Mouse (Mus musculus) limb, embryonic 14.5 days (tissue): ENCODE results near the gene Bcl10. TPM values are rescaled to one million over a fixed set of nuclear protein-coding genes. Genes with fewer than 3 reads are reported as not detected.
A peak's percentile ranks its signal among the peaks of the same experiment; 100 is the strongest.
"Not testable (repeated sequence)": the region's sequence is repeated elsewhere in the genome, so short reads cannot be mapped to it uniquely, and the experiment has no call there.

Source experiments
- ATAC-seq: fragments of 200-750 bp; cut with Nextera tagmentation; 2 replicates; pipeline ENCODE4 v1.8.0; 2017; ENCODE audit warnings: low read depth, moderate number of reproducible peaks, moderate TSS enrichment; ENCODE audit not compliant: low FRiP score
- DNase-seq: peaks from one replicate; pipeline ENCODE4 v3.0.0-alpha.2; 2015; ENCODE audit warnings: low spot score
- H3K27ac ChIP-seq: fragments of 300-500 bp; sonication (generic); replicated peaks from 2 replicates; pipeline ENCODE4 v1.5.1; 2014; ENCODE audit warnings: low read depth, mild to moderate bottlenecking, low read length, moderate library complexity, mixed read lengths
- H3K27me3 ChIP-seq: fragments of 300-500 bp; sonication (generic); 2 replicates; pipeline ENCODE4 v1.6.1; 2014; ENCODE audit warnings: low read length, mixed read lengths; ENCODE audit not compliant: control insufficient read depth, insufficient read depth
- H3K36me3 ChIP-seq: fragments of 300-500 bp; sonication (generic); 2 replicates; pipeline ENCODE4 v1.6.1; 2014; ENCODE audit warnings: mild to moderate bottlenecking, low read length, moderate library complexity, mixed read lengths; ENCODE audit not compliant: control insufficient read depth, insufficient read depth
- H3K4me1 ChIP-seq: fragments of 300-500 bp; sonication (generic); 2 replicates; pipeline ENCODE4 v1.6.1; 2014; ENCODE audit warnings: antibody characterized with exemption, low read length, mixed read lengths; ENCODE audit not compliant: control insufficient read depth, insufficient read depth
- H3K4me2 ChIP-seq: fragments of 300-500 bp; sonication (generic); replicated peaks from 2 replicates; pipeline ENCODE4 v1.6.1; 2014; ENCODE audit warnings: low read depth, mild to moderate bottlenecking, low read length, moderate library complexity; ENCODE audit not compliant: severe bottlenecking
- H3K4me3 ChIP-seq: fragments of 300-500 bp; sonication (generic); replicated peaks from 2 replicates; pipeline ENCODE4 v1.5.1; 2014; ENCODE audit warnings: low read length
- H3K9ac ChIP-seq: fragments of 300-500 bp; sonication (generic); 2 replicates; pipeline ENCODE4 v1.6.1; 2014; ENCODE audit warnings: mild to moderate bottlenecking, low read depth, low read length, moderate library complexity; ENCODE audit not compliant: severe bottlenecking
- H3K9me3 ChIP-seq: fragments of 300-500 bp; sonication (generic); 2 replicates; pipeline ENCODE4 v1.6.1; 2016; ENCODE audit warnings: low read length; ENCODE audit not compliant: control insufficient read depth
- POLR2A ChIP-seq: fragments of 200-500 bp; IDR thresholded peaks from 2 replicates; pipeline ENCODE4 v1.8.0; 2012; ENCODE audit warnings: inconsistent platforms, mild to moderate bottlenecking, moderate library complexity, borderline replicate concordance; ENCODE audit not compliant: insufficient read depth, insufficient read length; ENCODE audit errors: extremely low read depth
- WGBS: fragments of 180-500 bp; shearing (Covaris S2); extraction: QIAGEN DNeasy Blood & Tissue Kit; methylation state at CpG from one replicate; pipeline ENCODE4 v1.1.7; 2014; 5-methylcytosine and 5-hydroxymethylcytosine counted together
- polyA plus RNA-seq, 2 experiments: library from polyadenylated mRNA; depleted of rRNA in 1 of 2; stranded (reverse) in 1 of 2; unstranded in 1 of 2; fragments of >200 nt; fragmentation: Nextera tagmentation in 1 of 2; extraction: Ambion mirVana in 1 of 2; gene quantifications; 2 replicates each; pipeline versions ENCODE4 v1.2.1 to v1.2.3; 2012 to 2014

Gene Bcl10
- polyA plus RNA-seq, 2 experiments, result 25.5 to 52.9 TPM

DNA sequence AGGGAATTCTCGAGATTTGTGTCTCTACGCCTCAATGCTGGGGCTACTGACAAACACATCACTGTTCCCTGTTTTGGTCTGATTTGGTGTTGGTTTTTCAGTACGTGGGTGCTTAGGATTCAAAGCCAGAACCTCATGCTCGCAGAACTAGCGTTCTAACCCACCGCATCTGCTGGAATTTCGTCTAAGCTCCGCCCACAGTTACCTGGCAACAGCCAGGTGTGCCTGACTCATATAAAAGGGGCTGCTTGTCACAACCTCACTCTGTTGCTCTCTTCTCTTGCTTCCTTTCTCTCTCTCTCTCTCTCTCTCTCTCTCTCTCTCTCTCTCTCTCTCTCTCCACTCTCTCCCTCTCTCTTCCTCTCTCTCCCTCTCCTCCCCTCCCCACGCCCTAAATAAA lies 39.8 kb downstream of the Bcl10 start:
- Histone ChIP-seq H3K9ac (no peak overlapping the region), H3K4me1 (peaks cover 24% of the 10 kb centered on the region), H3K27ac (no peak overlapping the region), H3K27me3 (no peaks in the 10 kb centered on the region), H3K4me3 (no peak overlapping the region), H3K4me2 (no peak overlapping the region), H3K9me3 (0 out of 2 replicates have a peak, but pooled peaks cover 1% of the 10 kb centered on the region), H3K36me3 (no peaks in the 10 kb centered on the region)
- TF ChIP-seq POLR2A, result no peak
- DNase-seq (no peak), ATAC-seq (no peak)
- 18% methylated on average over 9 of the region's 9 CpGs for WGBS

DNA sequence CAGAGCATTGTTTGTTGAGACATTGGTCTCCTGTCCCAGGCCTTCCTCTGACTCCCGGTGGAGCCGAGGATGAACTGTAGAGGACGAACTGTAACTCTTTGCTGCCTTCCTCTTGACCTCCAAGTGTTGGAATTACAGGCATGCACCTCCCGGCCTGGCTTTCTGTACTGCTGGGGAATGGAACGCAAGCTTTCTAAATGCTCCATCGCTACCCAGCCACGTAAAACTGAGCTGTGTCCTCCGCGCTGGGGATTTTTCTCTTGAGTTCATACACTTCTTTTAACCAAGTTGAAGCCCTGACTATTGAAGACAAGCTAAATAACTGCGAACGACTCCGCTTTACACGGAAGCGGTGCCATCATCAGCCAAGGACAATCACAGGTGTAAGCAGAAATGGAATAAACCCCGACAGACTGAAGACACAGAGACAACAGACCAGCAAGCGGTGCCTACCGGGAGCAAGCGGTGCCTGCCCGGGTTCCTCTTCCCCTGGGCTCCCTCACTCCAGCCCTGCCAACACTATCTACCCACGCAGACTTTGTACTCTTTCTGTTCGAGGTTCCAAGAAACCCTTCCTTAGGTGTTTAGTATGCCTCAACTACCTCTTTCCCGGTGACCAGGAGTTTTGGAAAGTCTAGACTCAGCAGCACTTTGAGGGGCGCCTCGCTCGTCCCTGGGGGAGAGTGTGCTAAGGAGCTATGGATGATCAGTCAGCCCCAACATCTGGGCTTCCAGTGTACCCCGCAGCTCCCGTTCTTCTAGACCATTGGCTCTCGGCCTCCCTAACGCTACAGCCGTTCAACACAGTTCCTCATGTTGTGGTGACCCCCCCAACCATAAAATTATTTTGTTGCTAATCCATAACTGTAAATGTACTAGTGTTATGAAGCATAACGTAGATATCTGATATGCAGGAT lies 40.8 kb downstream of the Bcl10 start:
- DNase-seq (no peak), ATAC-seq (no peak)
- Histone ChIP-seq H3K27ac (no peak overlapping the region), H3K36me3 (no peaks in the 10 kb centered on the region), H3K4me2 (peak overlapping the region; percentile 20), H3K4me3 (no peak overlapping the region), H3K9me3 (no peaks in the 10 kb centered on the region), H3K27me3 (no peaks in the 10 kb centered on the region), H3K4me1 (peaks cover 24% of the 10 kb centered on the region), H3K9ac (no peak overlapping the region)
- WGBS, result 18% methylated on average over 31 of the region's 31 CpGs
- TF ChIP-seq POLR2A, result no peak

- ATAC-seq (no peak), DNase-seq (no peak)
- Histone ChIP-seq H3K27ac (no peak overlapping the region), H3K4me2 (peak overlapping the region; percentile 20; the same call in 1 of the 2 replicates), H3K4me3 (no peak overlapping the region), H3K36me3 (no peaks in the 10 kb centered on the region), H3K9me3 (no peaks in the 10 kb centered on the region), H3K4me1 (peaks cover 24% of the 10 kb centered on the region), H3K27me3 (no peaks in the 10 kb centered on the region), H3K9ac (no peak overlapping the region)
- no peak for TF ChIP-seq POLR2A
- 34% methylated on average over 10 of the region's 10 CpGs for WGBS
Measured at GRCm38 (mm10) chr3:145964018-145964387, 41.4 kb downstream of the Bcl10 start.

GRCm38 (mm10) chr3:145964473-145964872 lies 41.9 kb downstream of the Bcl10 start:
- Histone ChIP-seq H3K4me1 (peaks cover 24% of the 10 kb centered on the region), H3K4me2 (peak overlapping the region; percentile 29), H3K27me3 (no peaks in the 10 kb centered on the region), H3K9ac (no peak overlapping the region), H3K27ac (0 out of 2 replicates have a peak overlapping the region, but pooled peaks have one; percentile 41), H3K9me3 (no peaks in the 10 kb centered on the region), H3K36me3 (no peaks in the 10 kb centered on the region), H3K4me3 (no peak overlapping the region)
- 4% methylated on average over 10 of the region's 10 CpGs for WGBS
- DNase-seq, result peak; percentile 89
- peak; percentile 89 for ATAC-seq
- no peak for TF ChIP-seq POLR2A

DNA sequence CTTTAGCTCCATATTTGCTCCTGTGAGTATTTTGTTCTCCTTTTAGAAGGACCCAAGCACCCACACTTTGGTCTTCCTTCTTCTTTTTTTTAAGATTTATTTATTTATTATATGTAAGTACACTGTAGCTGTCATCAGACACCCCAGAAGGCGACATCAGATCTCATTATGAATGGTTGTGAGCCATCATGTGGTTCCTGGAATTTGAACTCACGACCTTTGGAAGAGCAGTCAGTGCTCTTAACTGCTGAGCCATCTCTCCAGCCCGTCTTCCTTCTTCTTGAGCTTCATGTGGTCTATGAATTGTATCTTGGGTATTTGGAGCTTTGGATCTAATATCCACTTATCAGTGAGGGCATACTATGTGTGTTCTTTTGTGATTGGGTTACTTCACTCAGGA lies 43.0 kb downstream of the Bcl10 start:
- not testable (repeated sequence) for H3K4me2 ChIP-seq, H3K4me3 ChIP-seq, DNase-seq, H3K27ac ChIP-seq, H3K9me3 ChIP-seq, H3K27me3 ChIP-seq, H3K9ac ChIP-seq, H3K36me3 ChIP-seq, ATAC-seq
- H3K4me1 ChIP-seq, result peaks cover 24% of the 10 kb centered on the region
- WGBS, result 85% methylated on average over 3 of the region's 3 CpGs
